Mouse (Mus musculus): ENCODE measurements at regions not wholly inside any gene's neighbourhood (a gene's known extent, or its start where the extent isn't known, plus 50 kb on each side); places are given as distances from the start of the nearest gene placed in this dataset.

GRCm38 (mm10) chr14:31945125-31945524, 83.7 kb upstream of the Galnt15 start:
- TF ChIP-seq HCFC1 (IDR thresholded peaks at IDR 0.05; ENCODE audit: borderline replicate concordance, insufficient read depth, low read length) (no peak), CHD2 (IDR thresholded peaks at IDR 0.05; ENCODE audit: low read depth, low read length) (no peak)

Data from ES-E14 (cell line).